Comparison of ENCODE assay signal across 8 mouse cellular contexts in the genomic region with DNA sequence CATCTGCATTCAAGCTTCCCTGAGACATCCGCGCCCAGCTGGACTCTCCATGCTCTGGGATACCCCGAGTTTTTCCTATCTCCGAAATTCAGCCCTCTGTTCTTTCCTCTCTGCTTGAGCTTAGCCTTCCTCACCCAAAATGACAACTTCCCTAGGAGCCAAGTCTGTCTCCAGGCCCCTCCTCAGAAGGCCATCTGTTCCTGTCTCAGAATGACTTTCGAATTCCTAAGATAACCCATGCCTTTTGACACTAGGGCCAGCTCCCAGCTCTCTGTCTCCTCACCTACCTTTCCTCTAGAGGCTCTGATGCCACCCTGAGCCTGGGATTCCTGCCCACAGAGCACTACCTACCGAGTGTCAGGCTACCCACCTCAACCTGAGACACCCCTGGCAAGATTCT. TPM values are rescaled to one million over a fixed set of nuclear protein-coding genes. Genes with fewer than 3 reads are reported as not detected.
A peak's percentile ranks its signal among the peaks of the same experiment; 100 is the strongest.
DNase-seq lines count a peak whose midpoint lies in the region; ATAC-seq lines count a peak whose summit lies in the region.

A gene (minus strand): TSS at position 101 of the 400 bp plus-strand sequence.

- H3K4me1 ChIP-seq in heart, embryonic 11.5 days (ENCODE audit: control insufficient read depth, insufficient read depth, low read length): peaks cover 10% of the 10 kb centered on the region
- peaks cover 10% of the 10 kb centered on the region for H3K4me1 ChIP-seq in midbrain, embryonic 14.5 days (ENCODE audit: control insufficient read depth, insufficient read depth, low read length)

- H3K36me3 ChIP-seq in heart, embryonic 11.5 days (ENCODE audit: control insufficient read depth, insufficient read depth, low read length): peaks cover 22% of the 10 kb centered on the region
- peaks cover 44% of the 10 kb centered on the region for H3K36me3 ChIP-seq in midbrain, embryonic 14.5 days (ENCODE audit: control insufficient read depth, insufficient read depth, low read length)

- peak within 1 kb of the TSS; percentile 87 for H3K27ac ChIP-seq in heart, embryonic 11.5 days (ENCODE audit: low read depth, low read length)
- H3K27ac ChIP-seq in midbrain, embryonic 14.5 days (replicated peaks; ENCODE audit: low read depth, low read length): peak within 1 kb of the TSS; percentile 82

- peak; percentile 39 for DNase-seq in cerebellum, adult 11-12 months
- no peak for DNase-seq in cerebellum, postnatal 4 days (ENCODE audit: low spot score in 2 of 2)
- no peak for DNase-seq in urinary bladder, adult 2 months (ENCODE audit: low spot score)
- no peak for DNase-seq in urinary bladder, postnatal 4 days (ENCODE audit: low spot score in 2 of 2)
- DNase-seq in layer of hippocampus, postnatal 36 days: no peak
- peak; percentile 9 for DNase-seq in midbrain, embryonic 14.5 days
- no peak for DNase-seq in embryo, embryonic 9.5 days (ENCODE audit: extremely low spot score)

- H3K4me3 ChIP-seq in heart, embryonic 11.5 days (ENCODE audit: low read depth, low read length): peak within 1 kb of the TSS; percentile 59
- peak within 1 kb of the TSS; percentile 60 for H3K4me3 ChIP-seq in midbrain, embryonic 14.5 days (replicated peaks; ENCODE audit: low read depth, low read length)

- H3K9me3 ChIP-seq in heart, embryonic 11.5 days (replicated peaks; ENCODE audit: control insufficient read depth, low read length): no peaks in the 10 kb centered on the region
- H3K9me3 ChIP-seq in midbrain, embryonic 14.5 days (ENCODE audit: control insufficient read depth, low read length): no peaks in the 10 kb centered on the region

- ATAC-seq in heart, embryonic 11.5 days (replicated peaks; ENCODE audit: insufficient number of reproducible peaks, low FRiP score, low TSS enrichment): 0 out of 2 replicates have a peak, but pooled peaks have one; percentile 0
- ATAC-seq in midbrain, embryonic 14.5 days (ENCODE audit: low FRiP score, low TSS enrichment): no peak; the same call in 1 of the 2 replicates

- H3K9ac ChIP-seq in heart, embryonic 11.5 days (ENCODE audit: low read depth, low read length): peak within 1 kb of the TSS; percentile 81
- peak within 1 kb of the TSS; percentile 66 for H3K9ac ChIP-seq in midbrain, embryonic 14.5 days (replicated peaks; ENCODE audit: low read length)

- under 1% methylated on average over 6 of the region's 6 CpGs for WGBS in heart, embryonic 11.5 days (ENCODE audit: insufficient replicate concordance)
- WGBS in midbrain, embryonic 14.5 days: 8% methylated on average over 6 of the region's 6 CpGs

- H3K4me2 ChIP-seq in heart, embryonic 11.5 days: peak within 1 kb of the TSS; percentile 81
- peak within 1 kb of the TSS; percentile 89 for H3K4me2 ChIP-seq in midbrain, embryonic 14.5 days (ENCODE audit: low read length)

- H3K27me3 ChIP-seq in heart, embryonic 11.5 days (ENCODE audit: control insufficient read depth, insufficient read depth, low read length): no peaks in the 10 kb centered on the region
- H3K27me3 ChIP-seq in midbrain, embryonic 14.5 days (ENCODE audit: control insufficient read depth, insufficient read depth, low read length): no peaks in the 10 kb centered on the region

RNA-seq across cellular contexts. Expression of the gene that starts here (rescaled TPM):
- 209 and 211 TPM in 2 replicates for polyA plus RNA-seq in urinary bladder, adult 2 months (2012; rRNA removed)
- polyA plus RNA-seq in heart, embryonic 11.5 days (2014; fragmentation: Nextera tagmentation; extraction: Ambion mirVana): 277 and 316 TPM in 2 replicates
- total RNA-seq in layer of hippocampus, postnatal 36 days (2021): 10 to 100 TPM; 77.8 to 91.6 TPM
- polyA plus RNA-seq in midbrain, embryonic 14.5 days (2014; fragmentation: Nextera tagmentation; extraction: Ambion mirVana): 75.8 and 79.0 TPM in 2 replicates

Comparison
In these comparisons a context has a peak if more than half of its experiments do, and no peak if none do; other contexts are left out.
1. DNase-seq: peak in cerebellum, adult 11-12 months (single experiment) and midbrain, embryonic 14.5 days (single experiment); none in cerebellum, postnatal 4 days (0 of 2), urinary bladder, adult 2 months (single experiment), urinary bladder, postnatal 4 days (0 of 2), layer of hippocampus, postnatal 36 days (0 of 2) and embryo, embryonic 9.5 days (single experiment).